Mouse (Mus musculus) heart, postnatal 4 days (tissue): ENCODE data around the gene Vmn2r81. TPM values are rescaled to one million over a fixed set of nuclear protein-coding genes. Genes with fewer than 3 reads are reported as not detected.
"Not testable (repeated sequence)": the region's sequence is repeated elsewhere in the genome, so short reads cannot be mapped to it uniquely, and the experiment has no call there.

ENCODE experiments used
- DNase-seq: peaks from one replicate; pipeline ENCODE4 v3.0.0; 2021
- total RNA-seq, 2 experiments: library from RNA; stranded (reverse); gene quantifications; 2 replicates each; pipeline ENCODE4 v1.2.3; 2021

Vmn2r81 gene
- total RNA-seq = not detected

DNA sequence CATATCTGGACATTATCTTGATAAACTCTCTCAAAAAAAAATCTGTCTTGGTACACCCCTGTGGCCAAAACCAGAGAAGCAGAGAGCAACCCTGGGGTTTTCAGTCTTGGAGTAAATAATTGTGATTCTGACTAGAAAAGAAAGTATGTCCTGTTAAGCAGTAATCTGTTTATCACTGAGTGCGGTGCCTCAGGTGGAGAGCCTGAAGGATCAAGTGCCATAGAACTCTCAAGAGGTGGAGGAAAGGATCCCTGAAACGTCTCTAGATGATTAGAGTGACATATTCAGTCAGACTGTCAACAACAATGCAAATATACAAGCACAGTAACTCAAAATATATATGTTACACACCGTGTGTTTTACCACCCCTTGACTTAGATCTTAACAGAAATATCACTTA lies at the start of gene Vmn2r81:
TSS of gene Vmn2r81 (plus strand) at position 301 of the 400 bp plus-strand sequence.
- not testable (repeated sequence) for DNase-seq

DNA sequence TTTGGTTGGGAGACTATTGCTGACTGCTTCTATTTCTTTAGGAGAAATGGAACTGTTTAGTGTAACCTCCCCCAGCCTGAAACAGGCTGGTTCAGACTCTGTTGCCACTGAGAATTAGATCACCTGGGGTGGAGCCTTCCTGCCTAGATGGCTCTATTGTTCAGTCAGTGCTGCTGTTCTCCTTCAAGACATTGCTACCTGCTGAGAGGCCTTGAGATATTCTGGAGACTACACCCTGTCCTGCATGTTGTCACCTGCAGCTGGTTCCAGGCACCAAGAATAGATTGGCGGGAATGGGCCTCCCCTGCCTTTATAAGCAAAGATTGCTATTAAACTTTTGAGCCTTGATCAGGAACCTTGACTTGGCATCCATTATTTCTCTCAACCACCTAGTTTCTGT lies 47.5 kb upstream of the Vmn2r81 start:
- DNase-seq = not testable (repeated sequence)

DNA sequence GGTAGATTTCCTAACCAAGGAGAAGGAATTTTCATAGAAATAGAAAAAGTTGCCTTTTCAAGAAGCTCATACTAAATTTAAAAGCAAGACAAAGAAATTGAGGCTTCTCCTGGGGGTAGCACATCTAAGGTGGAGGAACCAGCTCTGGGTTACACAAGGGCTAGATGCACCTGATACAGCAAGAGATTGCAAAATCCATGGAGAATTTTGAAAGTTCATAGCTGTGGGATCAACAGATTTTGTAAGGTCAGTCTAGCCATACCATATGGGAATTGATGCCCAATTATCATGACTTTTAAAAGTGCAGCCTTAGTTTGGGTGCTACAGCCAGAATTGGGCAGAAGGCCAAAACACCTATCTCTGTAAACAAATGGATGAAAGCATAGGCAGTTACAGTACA lies 27.1 kb upstream of the Vmn2r81 start:
- DNase-seq = no peak

DNA sequence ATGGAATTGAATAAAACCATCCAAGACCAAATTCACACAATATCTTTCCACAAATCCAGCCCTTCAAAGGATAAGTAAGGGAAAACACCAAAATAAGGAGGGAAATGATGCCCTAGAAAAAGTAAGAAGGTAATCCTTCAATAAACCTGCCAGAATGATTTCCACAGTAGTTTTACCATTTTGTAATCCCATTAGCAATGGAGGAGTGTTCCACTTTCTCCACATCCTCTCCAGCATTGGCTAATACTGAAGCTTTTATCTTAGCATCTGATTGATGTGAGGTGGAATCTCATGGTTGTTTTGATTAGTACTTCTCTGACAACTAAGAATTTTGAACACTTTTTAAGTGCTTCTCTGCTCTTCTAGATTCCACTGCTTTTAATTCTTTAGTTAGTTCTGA lies 25.9 kb upstream of the Vmn2r81 start:
- DNase-seq = no peak

DNA sequence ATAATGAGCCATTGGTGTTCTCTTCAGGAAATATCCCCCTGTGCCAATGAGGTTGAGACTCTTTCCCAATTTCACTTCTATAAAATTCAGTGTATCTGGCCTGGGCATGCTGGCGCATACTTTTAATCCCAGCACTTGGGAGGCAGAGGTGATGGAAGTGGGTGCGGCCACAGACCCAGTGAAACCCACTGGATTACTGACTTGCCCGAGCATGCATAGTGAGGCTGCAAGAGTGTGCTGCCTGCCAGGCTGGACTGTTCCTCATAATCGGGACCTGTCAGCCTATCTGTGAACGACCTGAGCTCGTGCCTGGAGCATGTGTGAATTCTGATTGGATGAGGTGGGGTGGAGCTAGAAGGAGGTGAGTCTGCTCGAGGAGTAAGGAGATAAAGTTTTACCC lies 25.3 kb upstream of the Vmn2r81 start:
- no peak for DNase-seq

DNA sequence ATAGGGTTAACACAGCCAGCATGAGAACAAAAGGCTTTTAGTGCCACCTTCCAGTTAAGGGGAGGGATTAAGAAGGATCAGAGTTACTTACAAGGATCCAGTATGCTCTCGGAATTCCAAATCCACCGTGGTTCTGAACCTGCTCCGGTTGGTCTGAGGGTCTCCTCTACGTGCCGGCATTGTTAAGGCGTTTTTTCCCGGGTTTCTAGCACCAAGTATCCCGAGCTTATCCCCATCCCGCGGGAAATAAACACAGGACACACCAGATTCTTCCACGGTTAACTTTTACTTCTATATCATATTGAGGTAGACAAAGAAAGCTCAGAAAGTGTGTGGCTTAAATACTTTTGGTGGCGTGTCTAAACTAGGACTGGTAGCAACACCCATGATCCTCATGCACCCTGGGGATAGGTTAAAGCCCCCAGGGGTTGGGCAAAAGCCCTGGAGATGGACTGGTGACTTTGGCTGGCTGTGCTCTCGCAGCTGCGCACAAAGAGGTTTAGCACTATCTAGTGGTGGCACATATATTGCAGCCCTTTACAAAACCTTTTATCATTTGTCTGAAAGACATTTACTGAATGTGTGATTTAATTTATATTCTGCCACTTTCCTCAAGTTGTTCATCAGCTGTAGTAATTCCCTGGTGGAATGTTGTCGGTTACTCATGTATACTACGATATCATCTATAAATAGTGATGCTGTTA lies 74.7 kb downstream of the Vmn2r81 start:
- not testable (repeated sequence) for DNase-seq

DNA sequence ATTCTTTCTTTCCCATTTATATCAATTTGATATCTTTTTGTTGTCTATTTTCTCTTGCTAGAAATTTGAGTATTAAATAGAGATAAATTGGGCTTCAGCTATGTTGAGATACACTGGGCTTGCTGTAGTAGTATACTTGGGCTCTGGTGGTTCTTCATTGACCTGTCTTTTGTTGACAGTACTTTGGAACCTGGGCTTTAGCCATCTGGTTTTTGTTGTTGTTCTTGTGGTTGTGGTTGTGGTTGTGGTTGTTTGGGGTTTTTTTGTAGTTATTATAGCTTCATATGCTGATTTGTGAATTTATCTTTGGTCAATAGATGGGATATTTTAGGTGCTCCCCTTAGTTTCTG lies 75.2 kb downstream of the Vmn2r81 start:
- no peak for DNase-seq

Other genes starting within 250 kb of the Vmn2r81 start
- not detected for gene Olfr1351, start 235.2 kb upstream of the Vmn2r81 start, total RNA-seq
- not detected for gene Olfr57, start 219.0 kb upstream of the Vmn2r81 start, total RNA-seq
- 10 to 100 TPM; 14.6 to 17.1 TPM for gene 2610008E11Rik, start 150.1 kb upstream of the Vmn2r81 start, total RNA-seq
- not detected for gene Vmn2r80, start 98.9 kb upstream of the Vmn2r81 start, total RNA-seq
- not detected for gene Vmn2r82, start 108.8 kb downstream of the Vmn2r81 start, total RNA-seq
- not detected for gene Vmn2r83, start 221.0 kb downstream of the Vmn2r81 start, total RNA-seq